ENCODE assay signal across 8 mouse cellular contexts in the genomic region with DNA sequence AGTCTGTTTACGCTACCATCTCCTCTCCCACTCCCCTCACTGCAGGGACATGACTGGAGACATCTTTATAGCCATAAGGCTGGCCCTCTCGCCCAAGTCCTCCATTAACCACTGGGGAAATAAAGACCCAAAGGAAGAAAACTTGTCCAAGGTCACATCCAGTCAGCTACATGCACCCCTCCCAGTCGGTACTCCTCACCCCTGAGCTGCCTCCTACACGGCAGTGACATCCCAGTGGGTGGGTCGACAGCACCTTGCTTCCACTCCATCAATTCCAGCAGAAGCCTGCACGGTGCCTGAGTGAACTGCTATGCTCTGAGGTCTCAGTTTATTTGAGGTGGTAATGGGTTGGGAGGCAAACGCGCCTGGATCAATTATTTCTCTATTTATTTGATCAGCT. TPM values are rescaled to one million over a fixed set of nuclear protein-coding genes. Genes with fewer than 3 reads are reported as not detected.
DNase-seq lines count a peak whose midpoint lies in the region; ATAC-seq and TF ChIP-seq lines count a peak whose summit lies in the region.

No protein-coding gene starts in this region.

- no peaks in the 10 kb centered on the region for H3K9me3 ChIP-seq in heart, embryonic 10.5 days
- H3K9me3 ChIP-seq in E14TG2a.4 (ENCODE audit: low read length), result no peaks in the 10 kb centered on the region
- H3K9me3 ChIP-seq in limb, embryonic 13.5 days, result no peaks in the 10 kb centered on the region
- no peaks in the 10 kb centered on the region for H3K9me3 ChIP-seq in stomach, embryonic 14.5 days (ENCODE audit: control insufficient read depth, low read depth, low read length)

- DNase-seq in heart, embryonic 10.5 days (ENCODE audit: low spot score), result no peak
- no peak for DNase-seq in heart, adult 8-10 months (ENCODE audit: low spot score)
- DNase-seq in natural killer cell, adult 2 months (ENCODE audit: low spot score in 2 of 2), result no peak
- no peak for DNase-seq in frontal cortex, postnatal 14 days (ENCODE audit: low spot score in 2 of 2)

- 15% methylated on average over 8 of the region's 8 CpGs for WGBS in heart, embryonic 10.5 days
- 15% methylated on average over 8 of the region's 8 CpGs for WGBS in limb, embryonic 13.5 days
- WGBS in stomach, embryonic 14.5 days, result 13% methylated on average over 8 of the region's 8 CpGs

- peak; percentile 29 for ATAC-seq in erythroblast, adult 5-6 weeks (replicated peaks; ENCODE audit: low FRiP score, poor library complexity, severe bottlenecking)
- ATAC-seq in limb, embryonic 13.5 days (ENCODE audit: low FRiP score, low read depth), result no peak
- no peak for ATAC-seq in stomach, embryonic 14.5 days (ENCODE audit: insufficient number of reproducible peaks, insufficient read depth, low FRiP score, low read depth)

- no peak for TF ChIP-seq CTCF in E14TG2a.4 (conservative IDR thresholded peaks at IDR 0.05; ENCODE audit: low read length)

- peak overlapping the region; percentile 93 for H3K4me2 ChIP-seq in limb, embryonic 13.5 days (replicated peaks)
- H3K4me2 ChIP-seq in stomach, embryonic 14.5 days (replicated peaks; ENCODE audit: low read depth, low read length), result peak overlapping the region; percentile 91

- H3K27me3 ChIP-seq in heart, embryonic 10.5 days (ENCODE audit: insufficient read depth, poor library complexity, severe bottlenecking), result no peaks in the 10 kb centered on the region
- H3K27me3 ChIP-seq in E14TG2a.4 (ENCODE audit: insufficient read depth, low read length), result peaks cover 5% of the 10 kb centered on the region
- H3K27me3 ChIP-seq in limb, embryonic 13.5 days, result no peaks in the 10 kb centered on the region
- no peaks in the 10 kb centered on the region for H3K27me3 ChIP-seq in stomach, embryonic 14.5 days (ENCODE audit: control insufficient read depth, insufficient read depth, low read length)

- H3K36me3 ChIP-seq in heart, embryonic 10.5 days, result peaks cover 27% of the 10 kb centered on the region
- H3K36me3 ChIP-seq in E14TG2a.4 (ENCODE audit: insufficient read depth, low read length), result peaks cover 40% of the 10 kb centered on the region
- peaks cover 19% of the 10 kb centered on the region for H3K36me3 ChIP-seq in limb, embryonic 13.5 days
- no peaks in the 10 kb centered on the region; the same call in 1 of the 2 replicates for H3K36me3 ChIP-seq in stomach, embryonic 14.5 days (ENCODE audit: control insufficient read depth, insufficient read depth, low read length)

- peak overlapping the region; percentile 100 for H3K9ac ChIP-seq in limb, embryonic 13.5 days
- peak overlapping the region; percentile 99 for H3K9ac ChIP-seq in stomach, embryonic 14.5 days (replicated peaks; ENCODE audit: low read depth, low read length)

- peak overlapping the region; percentile 94 for H3K27ac ChIP-seq in heart, embryonic 10.5 days
- no peak overlapping the region for H3K27ac ChIP-seq in limb, embryonic 13.5 days
- peak overlapping the region; percentile 63; the same call in 1 of the 2 replicates for H3K27ac ChIP-seq in stomach, embryonic 14.5 days (ENCODE audit: low read length)

- H3K4me3 ChIP-seq in heart, embryonic 10.5 days, result peak overlapping the region; percentile 100
- peak overlapping the region; percentile 100 for H3K4me3 ChIP-seq in E14TG2a.4 (replicated peaks; ENCODE audit: low read length)
- peak overlapping the region; percentile 100 for H3K4me3 ChIP-seq in limb, embryonic 13.5 days
- peak overlapping the region; percentile 100 for H3K4me3 ChIP-seq in stomach, embryonic 14.5 days (ENCODE audit: low read depth, low read length)

- H3K4me1 ChIP-seq in heart, embryonic 10.5 days, result peaks cover 29% of the 10 kb centered on the region
- H3K4me1 ChIP-seq in E14TG2a.4 (replicated peaks; ENCODE audit: low read depth, low read length), result peaks cover 43% of the 10 kb centered on the region
- peaks cover 20% of the 10 kb centered on the region for H3K4me1 ChIP-seq in limb, embryonic 13.5 days
- H3K4me1 ChIP-seq in stomach, embryonic 14.5 days (ENCODE audit: control insufficient read depth, insufficient read depth, low read length), result peaks cover 13% of the 10 kb centered on the region

RNA-seq across cellular contexts. Expression of gene Clptm1, which starts 0.9 kb away (rescaled TPM):
- 94.1 and 101 TPM in 2 replicates for polyA plus RNA-seq in heart, embryonic 10.5 days (2016; fragmentation: Nextera tagmentation; extraction: Ambion mirVana)
- total RNA-seq in heart, adult 8-10 months (2022), result 10 to 100 TPM; 69.3 to 77.8 (median 72.6) TPM
- 10.0 and 23.2 TPM in 2 replicates for total RNA-seq in erythroblast, adult 5-6 weeks (2015; ENCODE audit: low replicate concordance)
- 12.0 and 15.7 TPM in 2 replicates for total RNA-seq in erythroblast, adult 5-6 weeks (2017; ENCODE audit: low replicate concordance)
- 75.9 and 77.4 TPM in 2 replicates for polyA plus RNA-seq in limb, embryonic 13.5 days (2015; fragmentation: Nextera tagmentation; extraction: Ambion mirVana)
- polyA plus RNA-seq in stomach, embryonic 14.5 days (2014; fragmentation: Nextera tagmentation; extraction: Ambion mirVana), result 77.9 and 86.2 TPM in 2 replicates

RNA-seq across cellular contexts. Expression of gene Apoc2, which starts 13.8 kb away (rescaled TPM):
- polyA plus RNA-seq in heart, embryonic 10.5 days (2016; fragmentation: Nextera tagmentation; extraction: Ambion mirVana), result 10.8 TPM in 1 of 2 replicates, not detected in the other
- under 1 TPM in 1 of 4 experiments, not detected in 3; 0.92 TPM for total RNA-seq in heart, adult 8-10 months (2022)
- 10.4 and 16.1 TPM in 2 replicates for total RNA-seq in erythroblast, adult 5-6 weeks (2015; ENCODE audit: low replicate concordance)
- 4.7 and 8.3 TPM in 2 replicates for total RNA-seq in erythroblast, adult 5-6 weeks (2017; ENCODE audit: low replicate concordance)
- polyA plus RNA-seq in limb, embryonic 13.5 days (2015; fragmentation: Nextera tagmentation; extraction: Ambion mirVana), result 1.1 and 1.7 TPM in 2 replicates
- polyA plus RNA-seq in stomach, embryonic 14.5 days (2014; fragmentation: Nextera tagmentation; extraction: Ambion mirVana), result 1.5 and 1.9 TPM in 2 replicates

RNA-seq across cellular contexts. Expression of gene Gm44805, which starts 17.3 kb away (rescaled TPM):
- 0.46 TPM in 1 of 2 replicates, not detected in the other for polyA plus RNA-seq in heart, embryonic 10.5 days (2016; fragmentation: Nextera tagmentation; extraction: Ambion mirVana)
- total RNA-seq in heart, adult 8-10 months (2022), result not detected
- not detected in 2 replicates for total RNA-seq in erythroblast, adult 5-6 weeks (2015; ENCODE audit: low replicate concordance)
- not detected in 2 replicates for total RNA-seq in erythroblast, adult 5-6 weeks (2017; ENCODE audit: low replicate concordance)
- polyA plus RNA-seq in limb, embryonic 13.5 days (2015; fragmentation: Nextera tagmentation; extraction: Ambion mirVana), result 0.64 TPM in 1 of 2 replicates, not detected in the other
- polyA plus RNA-seq in stomach, embryonic 14.5 days (2014; fragmentation: Nextera tagmentation; extraction: Ambion mirVana), result not detected in 2 replicates

RNA-seq across cellular contexts. Expression of gene Apoc4, which starts 17.3 kb away (rescaled TPM):
- 0.65 TPM in 1 of 2 replicates, not detected in the other for polyA plus RNA-seq in heart, embryonic 10.5 days (2016; fragmentation: Nextera tagmentation; extraction: Ambion mirVana)
- total RNA-seq in heart, adult 8-10 months (2022), result not detected
- not detected in 2 replicates for total RNA-seq in erythroblast, adult 5-6 weeks (2015; ENCODE audit: low replicate concordance)
- not detected in 2 replicates for total RNA-seq in erythroblast, adult 5-6 weeks (2017; ENCODE audit: low replicate concordance)
- not detected in 2 replicates for polyA plus RNA-seq in limb, embryonic 13.5 days (2015; fragmentation: Nextera tagmentation; extraction: Ambion mirVana)
- polyA plus RNA-seq in stomach, embryonic 14.5 days (2014; fragmentation: Nextera tagmentation; extraction: Ambion mirVana), result 0.39 TPM in 1 of 2 replicates, not detected in the other

RNA-seq across cellular contexts. Expression of gene Apoc1, which starts 28.5 kb away (rescaled TPM):
- polyA plus RNA-seq in heart, embryonic 10.5 days (2016; fragmentation: Nextera tagmentation; extraction: Ambion mirVana), result 5.4 and 19.9 TPM in 2 replicates
- total RNA-seq in heart, adult 8-10 months (2022), result 1 to 10 TPM in 1 of 4 experiments, under 1 TPM in 1, not detected in 2; 0.98 to 1.1 TPM
- total RNA-seq in erythroblast, adult 5-6 weeks (2015; ENCODE audit: low replicate concordance), result 5.8 TPM in 1 of 2 replicates, not detected in the other
- total RNA-seq in erythroblast, adult 5-6 weeks (2017; ENCODE audit: low replicate concordance), result 3.6 TPM in 1 of 2 replicates, not detected in the other
- polyA plus RNA-seq in limb, embryonic 13.5 days (2015; fragmentation: Nextera tagmentation; extraction: Ambion mirVana), result 8.9 and 10.3 TPM in 2 replicates
- polyA plus RNA-seq in stomach, embryonic 14.5 days (2014; fragmentation: Nextera tagmentation; extraction: Ambion mirVana), result 10.9 and 12.6 TPM in 2 replicates
